Mouse (Mus musculus) spleen, adult 2 months (tissue): Measurements from ENCODE around the gene Phf5a.

ENCODE experiments used
- CTCF ChIP-seq: fragments of 200-500 bp; IDR thresholded peaks from 2 replicates; pipeline ENCODE4 v1.5.1; 2011; ENCODE audit warnings: mild to moderate bottlenecking, inconsistent platforms; ENCODE audit not compliant: insufficient read depth, insufficient read length, insufficient replicate concordance; ENCODE audit errors: extremely low read depth
- POLR2A ChIP-seq: fragments of 200-500 bp; IDR thresholded peaks from 2 replicates; pipeline ENCODE4 v1.6.1; 2011; ENCODE audit warnings: low read depth, low read length, inconsistent platforms

DNA sequence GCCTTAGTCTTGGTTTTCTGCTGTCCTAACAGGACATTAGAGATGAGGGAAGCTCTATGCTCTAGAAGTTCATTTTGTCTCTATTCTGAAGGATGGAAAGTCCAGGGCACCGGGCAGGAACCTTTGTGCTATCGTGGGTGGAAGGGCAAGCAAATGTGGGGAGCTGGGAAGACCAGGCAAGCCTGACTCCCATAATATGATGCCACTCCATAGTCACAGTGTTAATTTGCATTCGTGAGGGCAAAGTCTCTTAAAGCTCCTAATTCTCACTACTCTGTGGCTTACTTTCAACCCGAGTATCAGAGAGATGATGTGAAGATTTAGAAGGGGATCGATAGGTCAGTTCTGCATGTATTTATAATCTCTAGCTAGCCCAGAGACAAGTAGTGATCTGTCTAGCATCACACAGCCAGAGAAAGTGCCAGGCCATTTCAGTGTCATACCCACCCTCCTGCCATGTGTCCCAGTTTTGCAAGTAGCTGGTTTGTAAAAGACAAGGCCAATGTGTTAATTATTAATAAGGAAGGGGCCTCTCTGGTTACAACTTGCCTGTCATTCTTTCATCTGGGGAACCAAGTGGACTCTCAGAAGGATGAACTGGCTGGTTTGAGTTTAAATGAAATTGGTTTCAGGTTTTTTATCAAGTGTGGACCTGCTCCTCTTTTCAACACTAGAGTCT is 26.0 kb upstream of the Phf5a start:
- TF ChIP-seq CTCF, result no peak
- no peak for TF ChIP-seq POLR2A
